Mouse (Mus musculus): Measurements from ENCODE around the gene Gnaq.
"Not testable (repeated sequence)": the region's sequence is repeated elsewhere in the genome, so short reads cannot be mapped to it uniquely, and the experiment has no call there.

The Gnaq gene

GRCm38 (mm10) chr19:16258766-16259355 lies 126.2 kb downstream of the Gnaq start:
- no peak for DNase-seq (ENCODE audit: low spot score in 2 of 2)

GRCm38 (mm10) chr19:16259786-16260434 lies 127.3 kb downstream of the Gnaq start:
- DNase-seq (ENCODE audit: low spot score in 2 of 2), result no peak

GRCm38 (mm10) chr19:16260435-16260832 lies 127.8 kb downstream of the Gnaq start:
- no peak for DNase-seq (ENCODE audit: low spot score in 2 of 2)

GRCm38 (mm10) chr19:16260973-16261372 lies 128.3 kb downstream of the Gnaq start:
- no peak for DNase-seq (ENCODE audit: low spot score in 2 of 2)

- DNase-seq (ENCODE audit: low spot score in 2 of 2), result no peak
Observed at GRCm38 (mm10) chr19:16261631-16262030, 129.0 kb downstream of the Gnaq start.

- no peak for DNase-seq (ENCODE audit: low spot score in 2 of 2)
Observed at GRCm38 (mm10) chr19:16262340-16262739, 129.7 kb downstream of the Gnaq start.

GRCm38 (mm10) chr19:16267362-16267761 lies 134.7 kb downstream of the Gnaq start:
- DNase-seq (ENCODE audit: low spot score in 2 of 2), result not testable (repeated sequence)

- no peak for DNase-seq (ENCODE audit: low spot score in 2 of 2)
Observed at GRCm38 (mm10) chr19:16270236-16270635, 137.6 kb downstream of the Gnaq start.

- DNase-seq (ENCODE audit: low spot score in 2 of 2), result no peak
Observed at GRCm38 (mm10) chr19:16271002-16271401, 138.4 kb downstream of the Gnaq start.

- no peak for DNase-seq (ENCODE audit: low spot score in 2 of 2)
Observed at GRCm38 (mm10) chr19:16273021-16273420, 140.4 kb downstream of the Gnaq start.

GRCm38 (mm10) chr19:16280231-16280630 lies 147.6 kb downstream of the Gnaq start:
- no peak for DNase-seq (ENCODE audit: low spot score in 2 of 2)

- DNase-seq (ENCODE audit: low spot score in 2 of 2), result no peak
Observed at GRCm38 (mm10) chr19:16285051-16286028, 152.7 kb downstream of the Gnaq start.

- DNase-seq (ENCODE audit: low spot score in 2 of 2), result no peak
Observed at GRCm38 (mm10) chr19:16286451-16287175, 154.0 kb downstream of the Gnaq start.

GRCm38 (mm10) chr19:16287307-16287706 lies 154.7 kb downstream of the Gnaq start:
- DNase-seq (ENCODE audit: low spot score in 2 of 2), result no peak

GRCm38 (mm10) chr19:16287971-16288370 lies 155.3 kb downstream of the Gnaq start:
- DNase-seq (ENCODE audit: low spot score in 2 of 2), result no peak

- DNase-seq (ENCODE audit: low spot score in 2 of 2), result no peak
Observed at GRCm38 (mm10) chr19:16291088-16291487, 158.5 kb downstream of the Gnaq start.

GRCm38 (mm10) chr19:16292056-16292608 lies 159.5 kb downstream of the Gnaq start:
- DNase-seq (ENCODE audit: low spot score in 2 of 2), result no peak

GRCm38 (mm10) chr19:16292978-16293377 lies 160.3 kb downstream of the Gnaq start:
- no peak for DNase-seq (ENCODE audit: low spot score in 2 of 2)

- no peak for DNase-seq (ENCODE audit: low spot score in 2 of 2)
Observed at GRCm38 (mm10) chr19:16300413-16300812, 167.8 kb downstream of the Gnaq start.

- no peak for DNase-seq (ENCODE audit: low spot score in 2 of 2)
Observed at GRCm38 (mm10) chr19:16301336-16301735, 168.7 kb downstream of the Gnaq start.

- no peak for DNase-seq (ENCODE audit: low spot score in 2 of 2)
Observed at GRCm38 (mm10) chr19:16309031-16309430, 176.4 kb downstream of the Gnaq start.
